12 mouse cellular contexts compared by ENCODE assay signal in the genomic region with DNA sequence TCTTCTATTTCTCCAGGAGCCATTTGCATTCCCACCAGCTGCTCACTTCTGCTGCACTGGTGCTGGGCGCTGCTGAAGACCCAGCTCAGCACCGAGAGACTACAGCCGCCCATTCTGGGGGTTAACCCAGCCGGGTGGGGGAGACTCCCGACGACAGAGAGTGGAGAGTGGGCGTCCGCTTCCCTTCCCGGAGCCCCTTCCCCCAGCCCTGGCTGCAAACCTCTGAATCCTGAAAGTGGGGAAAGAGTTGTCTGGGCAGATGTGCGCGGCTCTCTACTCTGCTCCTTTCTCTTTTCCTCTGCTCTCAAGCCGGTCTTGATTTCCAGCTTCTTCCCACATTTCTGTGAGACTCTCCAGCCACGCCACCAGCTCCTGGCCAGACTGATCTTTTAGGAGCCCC. TPM values are rescaled to one million over a fixed set of nuclear protein-coding genes. Genes with fewer than 3 reads are reported as not detected.
DNase-seq lines count a peak whose midpoint lies in the region; ATAC-seq and TF ChIP-seq lines count a peak whose summit lies in the region.
"Had no signal": no experiment of that assay in that cellular context is flagged by ENCODE, and none has a peak within 500 bp of the region (broad histone marks: within the 10 kb centered on the region; RNA-seq: fewer than 3 reads in every experiment).

No protein-coding gene starts in this region.

- H3K4me2 ChIP-seq in forebrain, embryonic 11.5 days (ENCODE audit: low read depth, low read length, severe bottlenecking), result no peak overlapping the region
- H3K4me2 ChIP-seq in forebrain, postnatal 0 days (ENCODE audit: low read depth), result no peak overlapping the region
- H3K4me2 ChIP-seq in liver, embryonic 11.5 days, result no peak overlapping the region
- H3K4me2 ChIP-seq in intestine, embryonic 15.5 days (replicated peaks), result peak overlapping the region; percentile 45

- H3K9ac ChIP-seq in forebrain, embryonic 11.5 days (ENCODE audit: low read length), result no peak overlapping the region
- no peak overlapping the region for H3K9ac ChIP-seq in forebrain, postnatal 0 days
- H3K9ac ChIP-seq in liver, embryonic 11.5 days (ENCODE audit: low read depth, low read length), result no peak overlapping the region
- no peak overlapping the region for H3K9ac ChIP-seq in intestine, embryonic 15.5 days

- H3K27ac ChIP-seq in forebrain, embryonic 11.5 days (ENCODE audit: low read depth, low read length), result no peak overlapping the region
- no peak overlapping the region for H3K27ac ChIP-seq in forebrain, postnatal 0 days (ENCODE audit: low read depth, low read length)
- no peak overlapping the region for H3K27ac ChIP-seq in liver, embryonic 11.5 days (ENCODE audit: low read depth, low read length)
- no peak overlapping the region for H3K27ac ChIP-seq in intestine, embryonic 15.5 days

- TF ChIP-seq CTCF in forebrain, postnatal 0 days (IDR thresholded peaks at IDR 0.05; ENCODE audit: low read depth), result no peak

- peaks cover 11% of the 10 kb centered on the region for H3K4me1 ChIP-seq in forebrain, embryonic 11.5 days (replicated peaks; ENCODE audit: control insufficient read depth, insufficient read depth, low read length)
- H3K4me1 ChIP-seq in forebrain, postnatal 0 days (ENCODE audit: insufficient read depth), result 0 out of 2 replicates have a peak, but pooled peaks cover 7% of the 10 kb centered on the region
- no peaks in the 10 kb centered on the region for H3K4me1 ChIP-seq in liver, embryonic 11.5 days (replicated peaks; ENCODE audit: control insufficient read depth, insufficient read depth, low read length)
- peaks cover 11% of the 10 kb centered on the region; the same call in 1 of the 2 replicates for H3K4me1 ChIP-seq in intestine, embryonic 15.5 days (replicated peaks)

- H3K27me3 ChIP-seq in forebrain, embryonic 11.5 days (ENCODE audit: control insufficient read depth, insufficient read depth, low read length), result peaks cover 80% of the 10 kb centered on the region
- H3K27me3 ChIP-seq in forebrain, postnatal 0 days (ENCODE audit: insufficient read depth, low read length), result peaks cover 76% of the 10 kb centered on the region
- H3K27me3 ChIP-seq in liver, embryonic 11.5 days (replicated peaks; ENCODE audit: control insufficient read depth, insufficient read depth, low read length), result peaks cover 85% of the 10 kb centered on the region
- H3K27me3 ChIP-seq in intestine, embryonic 15.5 days (replicated peaks), result peaks cover 39% of the 10 kb centered on the region

- H3K36me3 ChIP-seq in forebrain, embryonic 11.5 days (ENCODE audit: control insufficient read depth, insufficient read depth, low read length), result no peaks in the 10 kb centered on the region
- no peaks in the 10 kb centered on the region for H3K36me3 ChIP-seq in forebrain, postnatal 0 days (ENCODE audit: insufficient read depth)
- no peaks in the 10 kb centered on the region for H3K36me3 ChIP-seq in liver, embryonic 11.5 days (ENCODE audit: control insufficient read depth, insufficient read depth, low read length)
- H3K36me3 ChIP-seq in intestine, embryonic 15.5 days, result no peaks in the 10 kb centered on the region

- no peaks in the 10 kb centered on the region for H3K9me3 ChIP-seq in forebrain, embryonic 11.5 days (ENCODE audit: control insufficient read depth, low read length)
- no peaks in the 10 kb centered on the region for H3K9me3 ChIP-seq in forebrain, postnatal 0 days (ENCODE audit: low read length)
- H3K9me3 ChIP-seq in liver, embryonic 11.5 days (ENCODE audit: control insufficient read depth, low read length), result no peaks in the 10 kb centered on the region
- H3K9me3 ChIP-seq in intestine, embryonic 15.5 days, result no peaks in the 10 kb centered on the region

- ATAC-seq in forebrain, embryonic 11.5 days (replicated peaks; ENCODE audit: low FRiP score), result no peak
- ATAC-seq in forebrain, postnatal 0 days, result no peak
- no peak for ATAC-seq in liver, embryonic 11.5 days (replicated peaks; ENCODE audit: low FRiP score)
- no peak for ATAC-seq in intestine, embryonic 15.5 days

- H3K4me3 ChIP-seq in forebrain, embryonic 11.5 days (ENCODE audit: low read depth, low read length), result no peak overlapping the region
- no peak overlapping the region for H3K4me3 ChIP-seq in forebrain, postnatal 0 days (ENCODE audit: low read depth, low read length)
- no peak overlapping the region for H3K4me3 ChIP-seq in liver, embryonic 11.5 days (ENCODE audit: low read depth, low read length)
- H3K4me3 ChIP-seq in intestine, embryonic 15.5 days (replicated peaks), result peak overlapping the region; percentile 4; the same call in 1 of the 2 replicates

- DNase-seq in forebrain, embryonic 11.5 days (ENCODE audit: low spot score), result peak; percentile 59
- no peak for DNase-seq in forebrain, postnatal 0 days
- DNase-seq in liver, embryonic 11.5 days (ENCODE audit: low spot score), result peak; percentile 36
- no peak for DNase-seq in liver
- peak; percentile 32 for DNase-seq in retina, postnatal 1 day
- DNase-seq in B cell, adult 2 months, result no peak
- DNase-seq in urinary bladder, postnatal 10 days (ENCODE audit: low spot score), result no peak
- DNase-seq: adrenal gland, postnatal 36 days; cerebellum, adult 9-11 months; kidney, postnatal 25 days; lung, adult 2 months had no signal

- 0% methylated on average over 13 of the region's 13 CpGs for WGBS in forebrain, embryonic 11.5 days
- under 1% methylated on average over 13 of the region's 13 CpGs for WGBS in forebrain, postnatal 0 days
- 3% methylated on average over 13 of the region's 13 CpGs for WGBS in liver, embryonic 11.5 days
- 17% methylated on average over 13 of the region's 13 CpGs for WGBS in intestine, embryonic 15.5 days

RNA-seq across cellular contexts. Expression of a gene that starts 2.6 kb away (rescaled TPM):
- 9.2 and 11.9 TPM in 2 replicates for polyA plus RNA-seq in forebrain, embryonic 11.5 days (2014; fragmentation: Nextera tagmentation; extraction: Ambion mirVana)
- total RNA-seq in forebrain, postnatal 0 days (2014; rRNA removed), result 2.1 and 10.5 TPM in 2 replicates
- polyA plus RNA-seq in forebrain, postnatal 0 days (2015; fragmentation: Nextera tagmentation; extraction: Ambion mirVana), result 2.5 and 7.2 TPM in 2 replicates
- 17.7 and 23.1 TPM in 2 replicates for polyA plus RNA-seq in liver, embryonic 11.5 days (2014; fragmentation: Nextera tagmentation; extraction: Ambion mirVana)
- 39.4 and 45.2 TPM in 2 replicates for polyA plus RNA-seq in intestine, embryonic 15.5 days (2015; fragmentation: Nextera tagmentation; extraction: Ambion mirVana)
- total RNA-seq: adrenal gland, postnatal 36 days had no signal

Comparison
In these comparisons a context has a peak if more than half of its experiments do, and no peak if none do; other contexts are left out.
1. DNase-seq: peak in forebrain, embryonic 11.5 days (single experiment), liver, embryonic 11.5 days (single experiment) and retina, postnatal 1 day (single experiment); none in forebrain, postnatal 0 days (single experiment), liver (single experiment), B cell, adult 2 months (0 of 2) and urinary bladder, postnatal 10 days (single experiment).